Mouse (Mus musculus) T-helper 1 cell (primary cell): ENCODE data around the gene Cdc42ep5.

Experiments used
- in situ Hi-C: fragments of 300-600 bp; cut with MboI, MseI; formaldehyde crosslinking; loops from one replicate; pipeline ENCODE4 v1.15.1; 2025; ENCODE audit warnings: high pct_unique_total_duplicates

Gene Cdc42ep5

DNA sequence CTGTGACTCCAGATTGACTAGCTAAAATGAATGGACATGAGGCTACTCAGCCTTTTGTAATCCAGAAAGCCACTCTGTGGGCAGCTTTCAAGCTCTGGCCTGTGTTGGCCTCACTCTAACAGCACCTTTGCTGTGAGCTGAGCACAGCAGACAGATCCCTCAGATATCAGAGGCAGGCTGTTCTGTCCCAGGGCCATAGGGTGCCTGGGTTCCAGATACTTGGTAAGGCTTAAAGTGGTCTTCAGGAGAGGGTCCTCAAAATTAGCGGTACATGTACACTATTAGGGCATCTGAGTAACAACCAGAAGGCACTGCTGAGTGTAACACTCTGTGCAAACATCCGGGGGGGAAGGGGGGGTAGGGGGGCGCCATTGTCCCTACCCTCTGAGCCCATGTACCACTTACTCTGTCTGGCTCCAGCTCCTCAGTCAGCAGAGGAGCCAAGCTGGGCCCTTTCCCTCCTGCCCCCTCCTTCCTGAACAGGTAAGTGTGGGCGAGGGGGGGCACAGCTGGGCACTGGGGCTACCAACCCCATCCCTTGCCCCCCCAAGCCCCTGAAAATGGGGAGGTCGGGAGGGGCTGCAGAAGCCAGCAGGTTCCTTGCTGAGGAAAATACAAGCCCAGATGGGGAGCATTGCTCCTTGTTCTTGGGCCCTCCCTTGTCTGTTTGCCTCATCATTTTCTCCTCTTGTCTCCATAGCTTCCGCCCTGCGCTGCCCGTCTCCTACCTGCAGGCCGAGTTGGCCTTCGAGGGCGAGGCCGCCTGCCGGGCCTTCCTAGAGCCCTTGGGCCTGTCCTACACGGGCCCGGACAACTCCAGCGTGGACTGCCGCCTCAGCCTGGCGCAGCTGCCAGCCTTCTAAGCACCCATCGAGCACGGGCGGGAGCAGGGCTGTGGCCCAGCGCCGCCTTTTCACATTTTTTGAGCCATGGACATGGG is 18.1 kb downstream of the Cdc42ep5 start:
- in situ Hi-C loops: loop anchor here (5.0 to 10.0 kb wide), 3 partner anchors 376 to 918 kb away; partner anchors contain the start of genes Prpf31, Tfpt, Tnni3 and U2af2

DNA sequence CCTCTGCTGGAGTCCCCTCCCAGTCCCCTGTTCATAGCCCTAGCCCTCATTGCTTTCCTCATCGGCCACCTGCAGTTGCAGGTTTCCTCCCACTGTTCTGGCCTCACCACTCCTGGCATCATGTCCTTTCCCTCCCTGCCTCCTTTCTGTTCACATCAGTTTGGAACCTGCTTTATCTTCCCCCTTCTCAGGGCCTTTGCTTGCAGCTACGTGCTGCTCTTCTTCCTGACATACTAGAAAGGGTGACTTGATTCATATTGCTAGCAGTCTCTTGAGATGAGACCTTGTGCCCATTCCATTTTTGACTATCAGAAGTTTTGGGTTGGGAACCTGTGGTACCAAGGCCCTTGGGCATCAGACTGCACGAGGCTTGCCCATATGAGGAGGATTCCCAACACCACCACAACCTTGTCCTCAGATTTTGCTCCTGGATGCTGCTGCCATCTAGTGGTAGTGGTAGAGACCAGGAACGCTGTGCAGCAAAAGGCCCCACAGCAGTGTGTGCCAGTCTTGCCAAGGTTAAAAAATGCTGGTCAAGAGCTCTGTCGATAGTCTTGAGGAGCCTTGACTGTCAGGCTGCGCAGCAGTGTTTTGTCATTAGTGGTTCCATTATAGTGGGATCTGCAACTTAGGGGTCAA is 19.0 kb downstream of the Cdc42ep5 start:
- in situ Hi-C loops: loop anchor here (5.0 to 10.0 kb wide), 3 partner anchors 377 to 919 kb away; partner anchors contain the start of genes Prpf31, Tfpt, Tnni3 and U2af2

DNA sequence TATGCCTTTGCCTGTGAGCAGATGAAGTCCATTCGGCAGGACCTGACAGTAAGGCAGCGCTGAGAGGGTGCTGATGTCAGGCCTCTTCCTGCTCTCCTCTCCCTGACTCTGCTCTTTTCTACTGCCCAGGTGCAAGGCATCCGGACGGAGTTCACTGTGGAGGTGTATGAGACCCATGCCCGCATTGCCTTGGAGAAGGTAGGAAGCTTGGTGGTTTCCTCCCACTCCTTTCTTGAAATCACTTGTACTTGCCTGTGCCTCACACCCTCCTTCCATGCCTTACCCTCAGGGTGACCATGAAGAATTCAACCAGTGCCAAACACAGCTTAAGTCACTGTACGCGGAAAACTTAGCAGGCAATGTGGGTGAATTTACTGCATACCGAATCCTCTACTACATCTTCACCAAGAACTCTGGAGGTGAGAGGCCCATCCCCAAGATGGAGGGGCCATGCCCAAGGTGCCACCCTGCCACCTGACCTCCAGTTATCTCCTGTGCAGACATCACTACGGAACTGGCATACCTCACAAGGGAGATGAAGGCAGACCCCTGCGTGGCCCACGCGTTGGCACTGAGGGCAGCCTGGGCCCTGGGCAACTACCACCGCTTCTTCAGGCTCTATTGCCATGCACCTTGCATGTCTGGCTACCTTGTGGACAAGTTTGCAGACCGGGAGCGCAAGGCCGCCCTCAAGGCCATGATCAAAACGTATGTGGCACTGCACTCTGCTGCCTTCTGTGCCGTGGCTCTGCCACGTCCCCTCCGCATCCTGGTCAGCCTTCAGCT is 19.7 kb downstream of the Cdc42ep5 start:
- in situ Hi-C loops: loop anchor here (5.0 to 10.0 kb wide), 3 partner anchors 377 to 920 kb away; partner anchors contain the start of genes Prpf31, Tfpt, Tnni3 and U2af2

- in situ Hi-C loops: loop anchor here (10.0 kb wide), 2 partner anchors 519 to 921 kb away; partner anchors contain the start of genes Prpf31, Tfpt and U2af2
These were observed 20.6 kb downstream of the Cdc42ep5 start for GRCm38 (mm10) chr7:4144046-4144445.

DNA sequence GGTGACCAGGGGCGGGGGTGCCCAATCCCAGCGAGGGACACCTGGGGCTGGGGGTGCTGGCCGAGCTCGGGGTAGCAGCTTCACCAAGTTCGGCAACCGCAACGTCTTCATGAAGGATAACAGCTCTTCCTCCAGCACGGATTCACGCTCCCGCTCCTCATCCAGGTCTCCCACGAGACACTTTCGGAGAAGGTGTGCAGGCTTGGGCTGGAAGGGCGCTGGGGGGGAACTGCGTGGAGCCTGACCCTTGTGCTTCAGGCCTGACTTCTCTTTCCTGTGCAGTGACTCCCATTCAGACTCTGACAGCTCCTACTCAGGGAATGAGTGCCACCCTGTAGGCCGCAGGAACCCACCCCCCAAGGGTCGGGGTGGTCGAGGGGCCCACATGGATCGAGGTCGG is 21.2 kb downstream of the Cdc42ep5 start:
- in situ Hi-C loops: loop anchor here (10.0 kb wide), 2 partner anchors 519 to 921 kb away; partner anchors contain the start of genes Prpf31, Tfpt and U2af2

GRCm38 (mm10) chr7:4142796-4143445 is 21.7 kb downstream of the Cdc42ep5 start:
- in situ Hi-C loops: loop anchor here (10.0 kb wide), 2 partner anchors 518 to 922 kb away; partner anchors contain the start of genes Prpf31, Tfpt and U2af2

DNA sequence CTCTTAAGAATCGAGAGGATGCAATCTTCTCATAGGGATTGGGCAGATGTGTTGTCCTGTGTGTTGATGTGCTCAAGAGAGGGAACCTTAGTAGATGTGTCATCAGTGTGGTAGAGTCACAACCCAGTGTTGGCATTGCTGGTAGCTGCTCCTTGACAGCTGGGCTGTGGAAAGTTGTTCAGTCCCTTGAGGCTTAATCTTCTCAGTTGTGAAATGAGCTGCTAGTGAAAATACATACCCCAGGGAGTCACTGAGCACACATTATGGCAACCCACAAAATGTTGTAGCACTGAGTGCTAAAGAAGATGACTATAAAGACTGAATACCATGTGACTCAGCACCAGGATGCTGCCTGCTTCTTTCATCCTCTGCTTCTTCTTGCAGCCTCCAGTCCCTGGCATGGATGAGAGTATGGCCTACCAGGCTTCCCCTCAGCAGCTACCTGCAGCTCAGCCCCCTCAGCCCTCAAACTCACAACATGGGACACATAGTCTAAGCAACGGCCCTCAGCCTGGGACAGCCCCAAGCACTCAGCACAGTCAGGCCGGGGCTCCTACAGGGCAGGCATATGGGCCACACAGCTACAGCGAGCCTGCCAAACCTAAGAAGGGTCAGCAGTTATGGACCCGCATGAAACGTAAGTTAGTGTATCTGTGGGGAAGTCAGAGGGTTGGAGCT is 22.9 kb downstream of the Cdc42ep5 start:
- in situ Hi-C loops: loop anchor here (10.0 kb wide), 2 partner anchors 517 to 923 kb away; partner anchors contain the start of genes Prpf31, Tfpt and U2af2

DNA sequence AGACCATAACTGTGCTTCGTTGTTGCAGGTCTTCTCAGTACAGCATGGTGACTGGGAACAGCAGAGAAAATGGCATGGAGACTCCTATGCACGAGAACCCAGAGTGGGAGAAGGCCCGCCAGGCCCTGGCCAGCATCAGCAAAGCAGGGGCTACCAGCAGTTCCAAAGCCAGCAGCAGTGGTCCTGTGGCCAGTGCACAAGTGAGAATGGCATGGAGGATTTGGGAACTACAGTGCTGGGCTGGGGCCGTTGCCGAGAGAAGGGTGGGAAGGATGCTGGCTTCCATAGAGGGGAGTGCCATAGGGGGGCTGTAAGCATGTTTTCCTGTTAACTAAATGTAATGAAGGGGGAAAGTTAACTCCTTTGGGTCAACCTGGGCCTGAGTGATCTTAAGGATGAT is 25.3 kb downstream of the Cdc42ep5 start:
- in situ Hi-C loops: no loop called here

GRCm38 (mm10) chr7:4138671-4139070 is 26.0 kb downstream of the Cdc42ep5 start:
- in situ Hi-C loops: no loop called here

GRCm38 (mm10) chr7:4138181-4138580 is 26.5 kb downstream of the Cdc42ep5 start:
- in situ Hi-C loops: no loop called here

DNA sequence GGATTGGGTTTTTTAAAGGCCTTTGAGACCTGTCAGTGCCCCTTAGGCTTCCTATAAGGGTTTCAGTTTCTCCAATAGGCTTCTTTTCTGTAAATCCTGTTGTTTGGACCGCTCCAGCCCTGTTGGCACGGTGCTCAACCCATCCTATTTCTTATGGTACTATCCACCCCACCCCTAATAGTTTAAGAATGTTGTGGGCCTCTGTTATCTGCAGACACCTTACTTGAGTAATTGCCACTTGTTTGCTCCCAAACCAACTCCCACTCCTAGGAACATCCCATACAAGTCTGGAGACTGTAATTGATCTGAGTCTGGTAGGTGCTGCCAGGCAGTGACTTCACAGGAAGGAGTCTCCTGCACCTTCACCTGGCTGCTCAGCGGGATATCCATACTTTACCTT is 26.9 kb downstream of the Cdc42ep5 start:
- in situ Hi-C loops: no loop called here

GRCm38 (mm10) chr7:4136771-4137531 is 27.7 kb downstream of the Cdc42ep5 start, which contains the start of gene Leng8:
TSS of gene Leng8 (plus strand) at chr7:4137039.
- in situ Hi-C loops: no loop called here

DNA sequence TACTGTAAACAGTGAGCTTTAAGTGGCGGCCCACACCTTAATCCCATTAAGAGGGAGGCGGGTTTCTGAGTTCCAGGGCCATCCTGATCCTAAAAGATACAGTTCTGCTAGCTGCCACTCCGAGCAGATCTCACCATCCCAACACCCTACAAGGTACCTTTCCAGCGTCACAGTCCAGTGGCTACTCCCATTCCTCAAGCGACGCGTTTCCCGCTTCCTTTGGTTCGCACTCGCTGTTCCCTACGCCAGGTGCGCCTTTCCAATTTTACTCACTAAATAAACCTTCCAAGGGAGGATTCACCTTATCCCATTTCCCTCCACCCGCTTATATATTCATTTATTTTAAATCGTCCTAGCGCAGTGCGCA is 28.3 kb downstream of the Cdc42ep5 start:
- in situ Hi-C loops: no loop called here

DNA sequence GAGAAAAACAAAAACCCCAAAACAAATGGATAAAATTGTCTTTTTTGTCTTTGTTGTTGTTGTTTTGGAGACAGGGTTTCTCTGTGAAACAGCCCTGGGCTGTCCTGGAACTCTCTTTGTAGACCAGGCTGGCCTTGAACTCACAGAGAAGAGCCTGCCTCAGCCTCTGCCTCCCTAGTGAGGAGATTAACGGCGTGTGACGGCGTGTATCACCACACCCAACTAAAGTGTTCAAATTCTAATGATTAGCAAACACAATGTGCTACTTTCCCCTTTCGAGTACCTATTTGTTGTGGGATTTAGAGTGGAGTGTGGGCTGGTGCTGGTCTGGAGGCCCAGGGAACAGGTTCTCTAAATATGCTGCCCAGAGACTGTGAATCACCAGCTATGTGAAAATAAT is 29.7 kb downstream of the Cdc42ep5 start:
- in situ Hi-C loops: no loop called here

- in situ Hi-C loops: no loop called here
These were observed 31.7 kb downstream of the Cdc42ep5 start for GRCm38 (mm10) chr7:4132998-4133397.

DNA sequence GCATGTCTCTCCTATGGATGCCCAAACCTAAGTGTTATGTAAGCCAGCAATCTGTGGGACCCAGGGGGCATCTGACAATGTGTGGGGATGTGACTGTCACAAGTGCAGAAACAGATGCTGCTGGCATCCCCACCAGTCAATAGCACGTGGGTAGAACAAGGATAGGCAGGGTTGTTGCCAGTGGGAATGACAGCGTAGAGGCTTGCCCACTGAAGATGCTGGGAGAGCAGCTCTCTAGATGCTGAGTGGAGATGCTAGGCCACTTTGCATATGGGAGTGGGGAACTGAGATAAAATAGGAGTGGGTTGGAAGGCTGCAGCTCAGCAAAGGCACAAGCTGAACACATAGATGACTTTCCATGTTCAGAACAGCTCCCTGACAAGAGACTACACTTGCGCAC is 32.1 kb downstream of the Cdc42ep5 start:
- in situ Hi-C loops: no loop called here

DNA sequence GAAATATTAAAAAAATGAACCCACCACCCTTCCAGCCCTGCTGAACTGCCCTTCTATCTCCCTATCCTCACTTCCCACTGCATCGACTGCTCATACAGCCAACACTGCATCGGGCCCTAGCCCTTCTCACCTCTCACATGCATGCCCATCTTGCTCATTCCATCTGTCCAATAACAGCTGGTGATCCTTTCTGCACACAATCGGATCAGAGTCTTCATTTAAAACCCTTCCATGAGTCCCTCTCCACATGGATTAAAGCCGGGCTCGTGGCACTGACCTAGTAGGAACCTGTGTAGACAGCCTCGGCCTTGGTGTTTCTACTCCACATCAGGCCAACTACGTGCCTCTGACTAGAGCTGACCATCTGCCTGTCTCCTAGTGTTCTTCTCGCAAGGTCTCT is 32.7 kb downstream of the Cdc42ep5 start:
- in situ Hi-C loops: no loop called here

DNA sequence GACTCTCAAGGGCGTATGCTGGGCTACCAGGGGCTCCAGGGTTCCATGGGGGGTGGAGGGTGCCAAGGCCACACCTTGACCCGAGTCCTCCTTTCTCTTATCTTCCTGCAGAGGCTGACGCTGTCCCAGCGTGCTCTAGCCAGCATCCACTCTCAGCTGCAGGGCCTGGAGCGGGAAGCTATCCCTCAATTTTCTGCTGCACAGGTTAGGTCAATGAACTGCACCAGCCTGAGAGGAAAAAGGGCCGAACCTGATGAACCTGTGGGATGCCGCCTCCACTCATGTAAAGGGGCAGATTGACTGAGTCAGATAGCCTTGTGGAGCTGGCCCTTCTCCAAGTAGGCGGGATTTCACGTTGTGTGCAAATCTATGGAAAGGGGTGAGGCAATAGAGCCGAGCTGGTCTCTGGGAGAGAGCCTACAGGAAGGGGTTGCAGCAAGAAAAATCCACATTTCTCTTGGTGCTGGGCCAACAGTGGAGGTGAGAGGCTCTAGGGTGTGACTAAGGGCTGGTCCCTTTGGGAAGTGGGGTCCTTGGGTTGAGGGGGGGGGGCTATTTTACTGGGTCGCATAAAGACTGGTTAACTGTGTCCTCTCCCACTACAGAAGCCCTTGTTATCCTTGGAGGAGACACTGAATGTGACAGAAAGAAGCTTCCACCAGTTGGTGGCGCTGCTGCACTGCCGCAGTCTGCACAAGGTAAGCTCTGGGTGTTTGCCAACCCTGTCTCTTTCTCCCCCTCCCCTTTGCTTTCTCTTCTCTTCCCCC is 33.8 kb downstream of the Cdc42ep5 start:
- in situ Hi-C loops: no loop called here

- in situ Hi-C loops: loop anchor here (5.0 kb wide), 1 partner anchor 308 kb away; no protein-coding TSS in a partner anchor
These were observed 35.8 kb downstream of the Cdc42ep5 start for GRCm38 (mm10) chr7:4128860-4129259.
